In the genomic region with DNA sequence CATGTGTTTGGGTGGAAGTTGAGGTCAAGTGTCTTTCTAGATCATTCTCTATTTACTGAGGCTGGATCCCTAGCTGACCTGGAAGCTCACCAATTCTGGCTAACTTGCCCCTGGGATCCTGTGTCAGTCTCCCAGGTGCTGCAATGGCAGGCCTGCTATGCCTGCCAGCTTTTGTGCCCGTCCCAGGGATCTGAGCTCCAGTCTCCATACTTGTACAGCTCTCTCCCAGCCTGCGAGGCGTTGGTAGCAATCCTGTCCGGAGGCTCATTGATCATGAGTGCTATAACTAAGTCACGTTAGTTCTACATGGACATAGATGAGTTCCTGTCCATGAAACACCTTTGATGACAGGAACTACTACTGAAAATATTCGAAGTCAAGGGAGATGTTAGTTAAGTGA, we compare ENCODE assay signal across 31 mouse cellular contexts. TPM values are rescaled to one million over a fixed set of nuclear protein-coding genes. Genes with fewer than 3 reads are reported as not detected.
DNase-seq lines count a peak whose midpoint lies in the region; ATAC-seq lines count a peak whose summit lies in the region.
"Had no signal": no experiment of that assay in that cellular context is flagged by ENCODE, and none has a peak within 500 bp of the region (broad histone marks: within the 10 kb centered on the region; RNA-seq: fewer than 3 reads in every experiment).

No protein-coding gene starts in this region.

- no peak overlapping the region for H3K9ac ChIP-seq in intestine, embryonic 14.5 days (ENCODE audit: low read length)
- H3K9ac ChIP-seq in intestine, embryonic 16.5 days (ENCODE audit: low read depth, low read length), result no peak overlapping the region
- no peak overlapping the region for H3K9ac ChIP-seq in midbrain, embryonic 13.5 days (replicated peaks)
- H3K9ac ChIP-seq: embryonic facial prominence, embryonic 13.5 days; embryonic facial prominence, embryonic 15.5 days; forebrain, embryonic 12.5 days had no signal

- no peaks in the 10 kb centered on the region for H3K9me3 ChIP-seq in intestine, embryonic 14.5 days (ENCODE audit: control insufficient read depth, low read length)
- no peaks in the 10 kb centered on the region for H3K9me3 ChIP-seq in intestine, embryonic 16.5 days (ENCODE audit: control insufficient read depth, low read length)
- no peaks in the 10 kb centered on the region for H3K9me3 ChIP-seq in midbrain, embryonic 10.5 days (replicated peaks)
- no peaks in the 10 kb centered on the region for H3K9me3 ChIP-seq in midbrain, embryonic 13.5 days
- no peaks in the 10 kb centered on the region for H3K9me3 ChIP-seq in limb, embryonic 10.5 days (replicated peaks)
- H3K9me3 ChIP-seq: embryonic facial prominence, embryonic 13.5 days; embryonic facial prominence, embryonic 15.5 days; forebrain, embryonic 10.5 days; forebrain, embryonic 12.5 days; G1E had no signal

- no peaks in the 10 kb centered on the region for H3K36me3 ChIP-seq in intestine, embryonic 14.5 days (ENCODE audit: control insufficient read depth, insufficient read depth, low read length)
- H3K36me3 ChIP-seq in intestine, embryonic 16.5 days (ENCODE audit: control insufficient read depth, insufficient read depth, low read length), result no peaks in the 10 kb centered on the region
- no peaks in the 10 kb centered on the region for H3K36me3 ChIP-seq in midbrain, embryonic 10.5 days
- no peaks in the 10 kb centered on the region for H3K36me3 ChIP-seq in midbrain, embryonic 13.5 days
- H3K36me3 ChIP-seq in limb, embryonic 10.5 days, result no peaks in the 10 kb centered on the region
- H3K36me3 ChIP-seq: embryonic facial prominence, embryonic 13.5 days; embryonic facial prominence, embryonic 15.5 days; forebrain, embryonic 10.5 days; forebrain, embryonic 12.5 days; G1E had no signal

- H3K4me1 ChIP-seq in intestine, embryonic 14.5 days (replicated peaks; ENCODE audit: control insufficient read depth, insufficient read depth, low read length), result no peaks in the 10 kb centered on the region; the same call in none of the 2 replicates
- peaks cover 23% of the 10 kb centered on the region for H3K4me1 ChIP-seq in intestine, embryonic 16.5 days (ENCODE audit: control insufficient read depth, insufficient read depth, low read length)
- H3K4me1 ChIP-seq in midbrain, embryonic 10.5 days, result peaks cover 6% of the 10 kb centered on the region; the same call in 1 of the 2 replicates
- H3K4me1 ChIP-seq in midbrain, embryonic 13.5 days (replicated peaks), result no peaks in the 10 kb centered on the region
- peaks cover 40% of the 10 kb centered on the region for H3K4me1 ChIP-seq in limb, embryonic 10.5 days
- H3K4me1 ChIP-seq: embryonic facial prominence, embryonic 15.5 days; forebrain, embryonic 12.5 days had no signal

- no peaks in the 10 kb centered on the region for H3K27me3 ChIP-seq in intestine, embryonic 14.5 days (replicated peaks; ENCODE audit: control insufficient read depth, insufficient read depth, low read length)
- no peaks in the 10 kb centered on the region for H3K27me3 ChIP-seq in intestine, embryonic 16.5 days (replicated peaks; ENCODE audit: control insufficient read depth, insufficient read depth, low read length)
- no peaks in the 10 kb centered on the region for H3K27me3 ChIP-seq in midbrain, embryonic 10.5 days (ENCODE audit: low read depth, poor library complexity, severe bottlenecking)
- no peaks in the 10 kb centered on the region for H3K27me3 ChIP-seq in midbrain, embryonic 13.5 days
- H3K27me3 ChIP-seq in limb, embryonic 10.5 days (ENCODE audit: low read depth, poor library complexity, severe bottlenecking), result no peaks in the 10 kb centered on the region
- H3K27me3 ChIP-seq: CH12.LX; embryonic facial prominence, embryonic 13.5 days; embryonic facial prominence, embryonic 15.5 days; forebrain, embryonic 12.5 days; Patski had no signal

- H3K4me2 ChIP-seq in intestine, embryonic 14.5 days (ENCODE audit: low read length), result no peak overlapping the region
- H3K4me2 ChIP-seq in intestine, embryonic 16.5 days (ENCODE audit: low read depth, low read length), result no peak overlapping the region
- H3K4me2 ChIP-seq in midbrain, embryonic 13.5 days (replicated peaks), result no peak overlapping the region
- H3K4me2 ChIP-seq: embryonic facial prominence, embryonic 13.5 days; embryonic facial prominence, embryonic 15.5 days; forebrain, embryonic 12.5 days had no signal

- WGBS in intestine, embryonic 14.5 days, result 88% methylated on average over 6 of the region's 6 CpGs
- WGBS in intestine, embryonic 16.5 days, result 88% methylated on average over 6 of the region's 6 CpGs
- 95% methylated on average over 6 of the region's 6 CpGs for WGBS in midbrain, embryonic 10.5 days
- 89% methylated on average over 6 of the region's 6 CpGs for WGBS in midbrain, embryonic 13.5 days
- 91% methylated on average over 6 of the region's 6 CpGs for WGBS in limb, embryonic 10.5 days

- ATAC-seq in intestine, embryonic 14.5 days (replicated peaks; ENCODE audit: low FRiP score, low TSS enrichment, low read depth), result no peak
- no peak for ATAC-seq in intestine, embryonic 16.5 days
- ATAC-seq in midbrain, embryonic 13.5 days, result no peak
- ATAC-seq: activated CD4-positive, CD25-positive, alpha-beta regulatory T cell, adult 4 months; CD4-positive, CD25-positive, alpha-beta regulatory T cell, adult 4 months; forebrain, embryonic 14.5 days; Patski had no signal

- peak; percentile 74 for DNase-seq in heart, adult 11 months
- no peak for DNase-seq in heart, adult 8-10 months (ENCODE audit: low spot score)
- DNase-seq in intestine, embryonic 14.5 days (ENCODE audit: low spot score), result peak; percentile 43
- DNase-seq in midbrain, embryonic 10.5 days (ENCODE audit: low spot score), result peak; percentile 5
- peak; percentile 25 for DNase-seq in limb, embryonic 10.5 days (ENCODE audit: low spot score)
- DNase-seq: adrenal gland, adult 8-10 months; adrenal gland, postnatal 14 days; adrenal gland, postnatal 36 days; B cell, adult 2 months; cerebellum, adult 11 months; cerebellum, adult 18-20 months; cerebellum, adult 8-10 months; cerebellum, adult 9-11 months; cerebellum, postnatal 14 days; cerebellum, postnatal 36 days; embryo, embryonic 11 days had no signal

- H3K27ac ChIP-seq in intestine, embryonic 14.5 days (ENCODE audit: low read depth), result no peak overlapping the region
- H3K27ac ChIP-seq in intestine, embryonic 16.5 days (ENCODE audit: low read length), result no peak overlapping the region
- H3K27ac ChIP-seq in midbrain, embryonic 10.5 days (replicated peaks), result no peak overlapping the region
- no peak overlapping the region for H3K27ac ChIP-seq in midbrain, embryonic 13.5 days
- H3K27ac ChIP-seq in limb, embryonic 10.5 days, result no peak overlapping the region
- H3K27ac ChIP-seq: embryonic facial prominence, embryonic 13.5 days; embryonic facial prominence, embryonic 15.5 days; forebrain, embryonic 10.5 days; forebrain, embryonic 12.5 days had no signal

- H3K4me3 ChIP-seq in intestine, embryonic 14.5 days (ENCODE audit: low read depth, low read length), result no peak overlapping the region
- no peak overlapping the region for H3K4me3 ChIP-seq in intestine, embryonic 16.5 days (ENCODE audit: low read length)
- H3K4me3 ChIP-seq in midbrain, embryonic 10.5 days, result no peak overlapping the region
- no peak overlapping the region for H3K4me3 ChIP-seq in midbrain, embryonic 13.5 days (replicated peaks)
- H3K4me3 ChIP-seq in limb, embryonic 10.5 days, result no peak overlapping the region
- H3K4me3 ChIP-seq: embryonic facial prominence, embryonic 13.5 days; embryonic facial prominence, embryonic 15.5 days; erythroblast, embryonic 14.5 days; forebrain, embryonic 10.5 days; forebrain, embryonic 12.5 days had no signal

RNA-seq across cellular contexts. Expression of gene Nr2e3, which starts 16.6 kb away (rescaled TPM):
- total RNA-seq in heart, adult 8-10 months (2022), result not detected
- polyA plus RNA-seq in intestine, embryonic 14.5 days (2014; fragmentation: Nextera tagmentation; extraction: Ambion mirVana), result 0.54 and 0.56 TPM in 2 replicates
- polyA plus RNA-seq in intestine, embryonic 16.5 days (2015; fragmentation: Nextera tagmentation; extraction: Ambion mirVana), result 16.9 and 21.2 TPM in 2 replicates
- polyA plus RNA-seq in midbrain, embryonic 10.5 days (2016; fragmentation: Nextera tagmentation; extraction: Ambion mirVana), result 0.06 TPM in 1 of 2 replicates, not detected in the other
- polyA plus RNA-seq in midbrain, embryonic 13.5 days (2015; fragmentation: Nextera tagmentation; extraction: Ambion mirVana), result not detected in 2 replicates
- 0.11 and 0.33 TPM in 2 replicates for polyA plus RNA-seq in limb, embryonic 10.5 days (2016; fragmentation: Nextera tagmentation; extraction: Ambion mirVana)
- total RNA-seq: adrenal gland, adult 18-20 months; adrenal gland, adult 8-10 months; adrenal gland, postnatal 14 days; adrenal gland, postnatal 36 days; common myeloid progenitor, adult 5-6 weeks had no signal
- polyA plus RNA-seq: activated CD4-positive, CD25-positive, alpha-beta regulatory T cell, adult 4 months; CD4-positive, CD25-positive, alpha-beta regulatory T cell, adult 4 months; erythroblast, embryonic 14.5 days; forebrain, embryonic 10.5 days; forebrain, embryonic 14.5 days; G1E; Patski had no signal

Comparison
In these comparisons a context has a peak if more than half of its experiments do, and no peak if none do; other contexts are left out.
1. RNA of gene Nr2e3, which starts 16.6 kb away (polyA plus RNA-seq): 16.9 to 21.2 TPM in intestine, embryonic 16.5 days; 0.54 to 0.56 TPM in intestine, embryonic 14.5 days, 0.11 to 0.33 TPM in limb, embryonic 10.5 days, not detected in midbrain, embryonic 13.5 days and 0.06 TPM in midbrain, embryonic 10.5 days; every median in the first group is over 10 times any median in the second.